ENCODE assay signal across 35 mouse cellular contexts in the genomic region with DNA sequence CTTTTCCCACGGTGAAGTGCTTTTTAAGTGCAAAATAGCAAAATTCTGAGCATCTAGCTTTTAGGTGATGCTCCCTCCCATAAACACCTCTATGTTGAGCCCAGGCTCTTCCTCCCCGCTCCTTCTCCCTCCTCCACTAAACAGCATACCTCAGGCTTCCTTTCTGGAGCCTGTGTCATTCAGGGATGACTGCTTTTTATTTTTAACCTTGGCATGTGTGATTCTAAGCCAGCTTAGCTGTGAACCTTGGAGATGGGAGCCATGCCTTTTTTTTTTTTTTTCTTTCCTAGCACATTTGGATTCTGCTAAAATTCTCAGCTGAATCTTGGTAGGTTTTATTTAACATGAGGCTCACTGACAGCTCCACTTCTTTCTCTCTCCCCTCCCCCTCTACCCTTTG. TPM values are rescaled to one million over a fixed set of nuclear protein-coding genes. Genes with fewer than 3 reads are reported as not detected.
A peak's percentile ranks its signal among the peaks of the same experiment; 100 is the strongest.
DNase-seq lines count a peak whose midpoint lies in the region; ATAC-seq and TF ChIP-seq lines count a peak whose summit lies in the region.
"Had no signal": no experiment of that assay in that cellular context is flagged by ENCODE, and none has a peak within 500 bp of the region (broad histone marks: within the 10 kb centered on the region; RNA-seq: fewer than 3 reads in every experiment).

No protein-coding gene starts in this region.

- no peaks in the 10 kb centered on the region for H3K9me3 ChIP-seq in hindbrain, embryonic 13.5 days
- H3K9me3 ChIP-seq in hindbrain, embryonic 11.5 days (ENCODE audit: control insufficient read depth, low read length) = no peaks in the 10 kb centered on the region
- H3K9me3 ChIP-seq in midbrain, embryonic 16.5 days (replicated peaks; ENCODE audit: control insufficient read depth, low read length, poor library complexity, severe bottlenecking) = no peaks in the 10 kb centered on the region
- no peaks in the 10 kb centered on the region for H3K9me3 ChIP-seq in midbrain, embryonic 11.5 days (ENCODE audit: control insufficient read depth, low read length)
- H3K9me3 ChIP-seq in hindbrain, embryonic 16.5 days (ENCODE audit: control insufficient read depth, low read length) = no peaks in the 10 kb centered on the region
- H3K9me3 ChIP-seq: embryonic facial prominence, embryonic 10.5 days; embryonic facial prominence, embryonic 15.5 days; heart, embryonic 12.5 days; intestine, embryonic 15.5 days; limb, embryonic 10.5 days; limb, embryonic 15.5 days; liver, embryonic 13.5 days; megakaryocyte, embryonic 14.5 days had no signal

- H3K9ac ChIP-seq in hindbrain, embryonic 13.5 days = no peak overlapping the region
- H3K9ac ChIP-seq in hindbrain, embryonic 11.5 days (ENCODE audit: low read depth, low read length) = no peak overlapping the region
- no peak overlapping the region for H3K9ac ChIP-seq in midbrain, embryonic 16.5 days (ENCODE audit: low read depth, low read length)
- H3K9ac ChIP-seq in midbrain, embryonic 11.5 days (ENCODE audit: low read length) = no peak overlapping the region
- H3K9ac ChIP-seq in hindbrain, embryonic 16.5 days (ENCODE audit: low read depth, low read length) = no peak overlapping the region
- H3K9ac ChIP-seq: embryonic facial prominence, embryonic 15.5 days; heart, embryonic 12.5 days; intestine, embryonic 15.5 days; limb, embryonic 15.5 days; liver, embryonic 13.5 days had no signal

- H3K4me3 ChIP-seq in hindbrain, embryonic 13.5 days = peak overlapping the region; percentile 45; the same call in 1 of the 2 replicates
- H3K4me3 ChIP-seq in hindbrain, embryonic 11.5 days (ENCODE audit: low read depth, low read length) = no peak overlapping the region
- H3K4me3 ChIP-seq in midbrain, embryonic 16.5 days (ENCODE audit: low read depth, low read length) = no peak overlapping the region
- no peak overlapping the region for H3K4me3 ChIP-seq in midbrain, embryonic 11.5 days (ENCODE audit: low read depth, low read length)
- no peak overlapping the region; the same call in 1 of the 2 replicates for H3K4me3 ChIP-seq in hindbrain, embryonic 16.5 days (ENCODE audit: low read length)
- H3K4me3 ChIP-seq in olfactory bulb, adult 2 months (ENCODE audit: insufficient read depth, low read depth, low read length) = peak overlapping the region; percentile 32
- H3K4me3 ChIP-seq: embryonic facial prominence, embryonic 10.5 days; embryonic facial prominence, embryonic 15.5 days; heart, adult 2 months; heart, embryonic 12.5 days; intestine, embryonic 15.5 days; limb, embryonic 10.5 days; limb, embryonic 15.5 days; liver, embryonic 13.5 days; megakaryocyte, embryonic 14.5 days had no signal

- no peak for ATAC-seq in hindbrain, embryonic 13.5 days (ENCODE audit: low FRiP score)
- no peak for ATAC-seq in hindbrain, embryonic 11.5 days (ENCODE audit: low FRiP score)
- no peak for ATAC-seq in midbrain, embryonic 16.5 days
- no peak for ATAC-seq in midbrain, embryonic 11.5 days (ENCODE audit: low FRiP score)
- no peak for ATAC-seq in hindbrain, embryonic 16.5 days
- ATAC-seq: activated CD4-positive, CD25-positive, alpha-beta regulatory T cell, adult 4 months; intestine, embryonic 15.5 days; lung, postnatal 0 days had no signal

- peaks cover 58% of the 10 kb centered on the region for H3K27me3 ChIP-seq in hindbrain, embryonic 13.5 days
- H3K27me3 ChIP-seq in hindbrain, embryonic 11.5 days (ENCODE audit: control insufficient read depth, insufficient read depth, low read length) = peaks cover 34% of the 10 kb centered on the region
- peaks cover 24% of the 10 kb centered on the region for H3K27me3 ChIP-seq in midbrain, embryonic 16.5 days (ENCODE audit: control insufficient read depth, insufficient read depth, low read depth, low read length)
- H3K27me3 ChIP-seq in midbrain, embryonic 11.5 days (ENCODE audit: control insufficient read depth, insufficient read depth, low read length) = peaks cover 30% of the 10 kb centered on the region
- peaks cover 28% of the 10 kb centered on the region for H3K27me3 ChIP-seq in hindbrain, embryonic 16.5 days (replicated peaks; ENCODE audit: control insufficient read depth, insufficient read depth, low read length)

- 91% methylated on average over 2 of the region's 2 CpGs for WGBS in hindbrain, embryonic 13.5 days
- 88% methylated on average over 2 of the region's 2 CpGs for WGBS in hindbrain, embryonic 11.5 days
- 84% methylated on average over 2 of the region's 2 CpGs for WGBS in midbrain, embryonic 16.5 days
- WGBS in midbrain, embryonic 11.5 days = 92% methylated on average over 2 of the region's 2 CpGs
- 91% methylated on average over 2 of the region's 2 CpGs for WGBS in hindbrain, embryonic 16.5 days
- WGBS in olfactory bulb, adult 2 months = 72% methylated on average over 2 of the region's 2 CpGs

- no peak for DNase-seq in hindbrain, embryonic 11.5 days (ENCODE audit: low spot score)
- DNase-seq in midbrain, embryonic 11.5 days (ENCODE audit: low spot score, missing footprints) = no peak
- DNase-seq in MN1 (ENCODE audit: low spot score) = no peak
- DNase-seq: adrenal gland, adult 2 months; adrenal gland, postnatal 36 days; B cell, adult 2 months; cerebellum, adult 2 months; gastrocnemius, postnatal 36 days; heart, adult 2 months; heart, postnatal 4 days; kidney, adult 8-10 months; kidney, postnatal 4 days; liver, embryonic 13.5 days; lung, adult 18-20 months; lung, postnatal 4 days; right cerebral cortex, adult 18-20 months; right cerebral cortex, postnatal 4 days; thymus, adult 2 months; thymus, postnatal 36 days had no signal

- peaks cover 16% of the 10 kb centered on the region for H3K4me1 ChIP-seq in hindbrain, embryonic 13.5 days (replicated peaks)
- H3K4me1 ChIP-seq in hindbrain, embryonic 11.5 days (replicated peaks; ENCODE audit: control insufficient read depth, insufficient read depth, low read length) = peaks cover 4% of the 10 kb centered on the region; the same call in 1 of the 2 replicates
- peaks cover 3% of the 10 kb centered on the region for H3K4me1 ChIP-seq in midbrain, embryonic 16.5 days (ENCODE audit: control insufficient read depth, insufficient read depth, low read length)
- H3K4me1 ChIP-seq in midbrain, embryonic 11.5 days (ENCODE audit: control insufficient read depth, insufficient read depth, low read length) = peaks cover 10% of the 10 kb centered on the region
- peaks cover 11% of the 10 kb centered on the region; the same call in 1 of the 2 replicates for H3K4me1 ChIP-seq in hindbrain, embryonic 16.5 days (ENCODE audit: control insufficient read depth, insufficient read depth, low read depth, low read length)
- peaks cover 23% of the 10 kb centered on the region for H3K4me1 ChIP-seq in olfactory bulb, adult 2 months (ENCODE audit: control insufficient read depth, insufficient read depth, low read length)
- H3K4me1 ChIP-seq: liver, embryonic 13.5 days had no signal

- H3K36me3 ChIP-seq in hindbrain, embryonic 13.5 days = no peaks in the 10 kb centered on the region
- H3K36me3 ChIP-seq in hindbrain, embryonic 11.5 days (ENCODE audit: control insufficient read depth, insufficient read depth, low read length) = no peaks in the 10 kb centered on the region
- H3K36me3 ChIP-seq in midbrain, embryonic 16.5 days (ENCODE audit: control insufficient read depth, insufficient read depth, low read length) = no peaks in the 10 kb centered on the region
- H3K36me3 ChIP-seq in midbrain, embryonic 11.5 days (ENCODE audit: control insufficient read depth, insufficient read depth, low read length) = no peaks in the 10 kb centered on the region
- no peaks in the 10 kb centered on the region for H3K36me3 ChIP-seq in hindbrain, embryonic 16.5 days (ENCODE audit: control insufficient read depth, insufficient read depth, low read length)
- H3K36me3 ChIP-seq: embryonic facial prominence, embryonic 10.5 days; embryonic facial prominence, embryonic 15.5 days; heart, embryonic 12.5 days; intestine, embryonic 15.5 days; limb, embryonic 10.5 days; limb, embryonic 15.5 days; liver, embryonic 13.5 days had no signal

- H3K4me2 ChIP-seq in hindbrain, embryonic 13.5 days = peak overlapping the region; percentile 70
- no peak overlapping the region for H3K4me2 ChIP-seq in hindbrain, embryonic 11.5 days (replicated peaks; ENCODE audit: low read depth, low read length)
- peak overlapping the region; percentile 94; the same call in 1 of the 2 replicates for H3K4me2 ChIP-seq in midbrain, embryonic 16.5 days (ENCODE audit: low read length)
- H3K4me2 ChIP-seq in midbrain, embryonic 11.5 days = no peak overlapping the region
- H3K4me2 ChIP-seq in hindbrain, embryonic 16.5 days (ENCODE audit: low read length) = peak overlapping the region; percentile 88
- H3K4me2 ChIP-seq: embryonic facial prominence, embryonic 15.5 days; heart, embryonic 12.5 days; intestine, embryonic 15.5 days; limb, embryonic 15.5 days; liver, embryonic 13.5 days had no signal

- H3K27ac ChIP-seq in hindbrain, embryonic 13.5 days = no peak overlapping the region
- H3K27ac ChIP-seq in hindbrain, embryonic 11.5 days (ENCODE audit: low read depth, low read length) = no peak overlapping the region
- no peak overlapping the region for H3K27ac ChIP-seq in midbrain, embryonic 16.5 days (ENCODE audit: low read length)
- H3K27ac ChIP-seq in midbrain, embryonic 11.5 days (ENCODE audit: low read depth, low read length) = no peak overlapping the region
- H3K27ac ChIP-seq in hindbrain, embryonic 16.5 days (ENCODE audit: low read depth, low read length) = no peak overlapping the region
- H3K27ac ChIP-seq in olfactory bulb, adult 2 months (ENCODE audit: insufficient read depth, low read depth, low read length) = peak overlapping the region; percentile 37
- H3K27ac ChIP-seq: embryonic facial prominence, embryonic 10.5 days; embryonic facial prominence, embryonic 15.5 days; heart, adult 2 months; intestine, embryonic 15.5 days; kidney, postnatal 0 days; limb, embryonic 10.5 days; limb, embryonic 15.5 days; liver, embryonic 13.5 days; stomach, postnatal 0 days had no signal

- TF ChIP-seq CTCF in olfactory bulb, adult 2 months (IDR thresholded peaks at IDR 0.05; ENCODE audit: insufficient read depth, low read depth, low read length) = no peak

- no peak for TF ChIP-seq POLR2A in olfactory bulb, adult 2 months (IDR thresholded peaks at IDR 0.05; ENCODE audit: insufficient read depth, low read depth, low read length)

RNA-seq across cellular contexts. Expression of a gene that starts 3.2 kb away (rescaled TPM):
- polyA plus RNA-seq in hindbrain, embryonic 13.5 days (2015; fragmentation: Nextera tagmentation; extraction: Ambion mirVana) = 10.2 and 11.8 TPM in 2 replicates
- polyA plus RNA-seq in hindbrain, embryonic 11.5 days (2014; fragmentation: Nextera tagmentation; extraction: Ambion mirVana) = 2.1 and 2.3 TPM in 2 replicates
- 13.3 and 21.1 TPM in 2 replicates for polyA plus RNA-seq in midbrain, embryonic 16.5 days (2015; fragmentation: Nextera tagmentation; extraction: Ambion mirVana)
- 0.70 and 1.2 TPM in 2 replicates for polyA plus RNA-seq in midbrain, embryonic 11.5 days (2014; fragmentation: Nextera tagmentation; extraction: Ambion mirVana)
- 19.7 and 20.2 TPM in 2 replicates for polyA plus RNA-seq in hindbrain, embryonic 16.5 days (2015; fragmentation: Nextera tagmentation; extraction: Ambion mirVana)
- polyA plus RNA-seq in olfactory bulb, adult 2 months (2012; ENCODE audit: insufficient read depth, insufficient read length, low replicate concordance, missing spikeins) = not detected in 2 replicates
- polyA plus RNA-seq: activated CD4-positive, CD25-positive, alpha-beta regulatory T cell, adult 4 months; heart, adult 2 months; heart, postnatal 0 days; limb, embryonic 10.5 days; lung, postnatal 0 days had no signal

Comparison
In these comparisons a context has a peak if more than half of its experiments do, and no peak if none do; other contexts are left out.
1. H3K4me2 ChIP-seq: peak in hindbrain, embryonic 13.5 days (single experiment), midbrain, embryonic 16.5 days (single experiment) and hindbrain, embryonic 16.5 days (single experiment); none in hindbrain, embryonic 11.5 days (single experiment) and midbrain, embryonic 11.5 days (single experiment).
2. H3K4me3 ChIP-seq: peak in hindbrain, embryonic 13.5 days (single experiment) and olfactory bulb, adult 2 months (single experiment); none in hindbrain, embryonic 11.5 days (single experiment), midbrain, embryonic 16.5 days (single experiment), midbrain, embryonic 11.5 days (single experiment) and hindbrain, embryonic 16.5 days (single experiment).